Mouse (Mus musculus): Measurements from ENCODE around the gene Pkd1l1. TPM values are rescaled to one million over a fixed set of nuclear protein-coding genes. Genes with fewer than 3 reads are reported as not detected.

The Pkd1l1 gene
- under 1 TPM; 0.12 to 0.30 TPM for total RNA-seq (2023)

GRCm38 (mm10) chr11:8973166-8973565 is at the start of gene Pkd1l1:
Pkd1l1 (minus strand) TSS chr11:8973266.

GRCm38 (mm10) chr11:9010853-9011339 is 37.8 kb upstream of the Pkd1l1 start, which contains the start of gene Hus1:
Hus1 (minus strand) TSS chr11:9011191.

Other genes with a start within 250 kb of the Pkd1l1 start
- 10 to 100 TPM; 17.4 to 22.7 TPM for gene Hus1, start 37.9 kb upstream of the Pkd1l1 start, total RNA-seq (2023)
- under 1 TPM in 1 of 2 experiments, not detected in 1; 0.23 TPM for gene Gm11992, start 75.3 kb upstream of the Pkd1l1 start, total RNA-seq (2023)
- gene Sun3, start 75.7 kb upstream of the Pkd1l1 start, total RNA-seq (2023), result not detected
- not detected for gene Upp1, start 144.8 kb upstream of the Pkd1l1 start, total RNA-seq (2023)
- not detected for gene Abca13, start 218.7 kb upstream of the Pkd1l1 start, total RNA-seq (2023)